Mouse (Mus musculus) myocyte (in vitro differentiated cells): ENCODE data around the gene Clcn3. TPM values are rescaled to one million over a fixed set of nuclear protein-coding genes. Genes with fewer than 3 reads are reported as not detected.

Experiments used
- H3K27me3 ChIP-seq: one replicate; pipeline ENCODE4 v1.6.1; 2011; ENCODE audit not compliant: control insufficient read depth, insufficient read depth, insufficient read length
- H3K36me3 ChIP-seq: one replicate; pipeline ENCODE4 v1.6.1; 2011; ENCODE audit not compliant: control insufficient read depth, insufficient read depth
- H3K4me2 ChIP-seq: one replicate; pipeline ENCODE4 v1.6.1; 2011; ENCODE audit warnings: low read depth, control low read depth
- H3K4me3 ChIP-seq: one replicate; pipeline ENCODE4 v1.5.1; 2011; ENCODE audit warnings: mild to moderate bottlenecking, control low read depth, moderate library complexity
- H3K79me2 ChIP-seq: one replicate; pipeline ENCODE4 v1.6.1; 2011; ENCODE audit not compliant: control insufficient read depth, insufficient read depth
- H3ac ChIP-seq: one replicate; pipeline ENCODE4 v1.6.1; 2011; ENCODE audit not compliant: control insufficient read depth, insufficient read length
- CEBPB ChIP-seq: IDR thresholded peaks from 2 replicates; pipeline ENCODE4 v1.6.1; 2011; ENCODE audit warnings: mild to moderate bottlenecking, moderate library complexity; ENCODE audit not compliant: poor library complexity, insufficient read depth, severe bottlenecking
- E2F4 ChIP-seq: IDR thresholded peaks from one replicate; pipeline ENCODE4 v1.6.1; 2011; ENCODE audit warnings: mild to moderate bottlenecking, control low read depth, moderate library complexity; ENCODE audit not compliant: insufficient read depth
- MAX ChIP-seq: IDR thresholded peaks from one replicate; pipeline ENCODE4 v1.6.1; 2011; ENCODE audit warnings: low read depth, mild to moderate bottlenecking, control low read depth
- MYOD1 ChIP-seq, 3 experiments: IDR thresholded peaks; one replicate each; pipeline ENCODE4 v1.6.1; 2011; ENCODE audit warnings: control low read depth in 2 of 3, low read depth in 2 of 3, mild to moderate bottlenecking in 2 of 3, moderate library complexity in 1 of 3; ENCODE audit not compliant: insufficient read length in 2 of 3, control insufficient read depth in 1 of 3
- MYOG ChIP-seq, 3 experiments: IDR thresholded peaks; one replicate each; pipeline ENCODE4 v1.6.1; 2011; ENCODE audit warnings: control low read depth in 2 of 3, low read depth in 2 of 3, mild to moderate bottlenecking in 2 of 3; ENCODE audit not compliant: insufficient read length in 2 of 3, control insufficient read depth in 1 of 3, insufficient read depth in 1 of 3
- POLR2A ChIP-seq: IDR thresholded peaks from one replicate; pipeline ENCODE4 v1.6.1; 2011; ENCODE audit warnings: low read depth, mild to moderate bottlenecking, control low read depth, moderate library complexity; ENCODE audit not compliant: insufficient read length
- POLR2AphosphoS2 ChIP-seq: IDR thresholded peaks from one replicate; pipeline ENCODE4 v1.6.1; 2011; ENCODE audit warnings: low read depth, control low read depth; ENCODE audit not compliant: insufficient read length
- REST ChIP-seq: IDR thresholded peaks from one replicate; pipeline ENCODE4 v1.6.1; 2011; ENCODE audit warnings: mild to moderate bottlenecking, control low read depth, moderate library complexity; ENCODE audit not compliant: insufficient read depth, insufficient read length
- SRF ChIP-seq: IDR thresholded peaks from one replicate; pipeline ENCODE4 v1.6.1; 2011; ENCODE audit warnings: low read depth; ENCODE audit not compliant: control insufficient read depth, insufficient read length
- TCF12 ChIP-seq: IDR thresholded peaks from one replicate; pipeline ENCODE4 v1.6.1; 2011; ENCODE audit warnings: mild to moderate bottlenecking, control low read depth; ENCODE audit not compliant: poor library complexity, insufficient read depth, severe bottlenecking
- TCF3 ChIP-seq: IDR thresholded peaks from one replicate; pipeline ENCODE4 v1.6.1; 2011; ENCODE audit warnings: low read depth, control low read depth; ENCODE audit not compliant: insufficient read length
- USF1 ChIP-seq: IDR thresholded peaks from one replicate; pipeline ENCODE4 v1.6.1; 2011; ENCODE audit warnings: low read depth, mild to moderate bottlenecking, control low read depth, moderate library complexity
- polyA plus RNA-seq: library from polyadenylated mRNA; unstranded; fragments of >200 nt; fragmentation: generic; extraction: Trizol; gene quantifications from one replicate; pipeline ENCODE4 v1.2.1, GENCODE M21; 2012; ENCODE audit warnings: missing spikeins

Gene Clcn3
- polyA plus RNA-seq, 1 experiment, result 6.8 TPM

DNA sequence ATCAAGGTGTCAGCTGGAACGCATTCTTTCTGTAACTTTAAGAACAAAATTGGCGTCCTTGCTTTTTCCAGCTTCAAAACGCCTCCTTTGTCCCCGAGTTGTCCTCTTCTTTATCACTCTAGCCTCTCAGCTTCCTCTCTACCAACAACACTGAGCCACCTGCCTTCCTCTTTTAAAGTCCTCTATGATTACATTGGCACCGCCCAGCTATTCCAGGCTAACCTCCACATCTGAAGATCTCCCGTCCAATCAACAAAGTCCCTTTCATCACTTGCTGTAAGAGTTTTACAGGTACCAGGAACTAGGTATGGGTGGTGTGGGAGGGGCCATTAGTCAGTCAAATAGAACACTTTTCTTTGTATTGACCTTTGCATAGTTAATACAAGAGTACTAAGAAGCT lies 17.8 kb downstream of the Clcn3 start:
- TF ChIP-seq POLR2A (no peak), POLR2AphosphoS2 (no peak), TCF12 (no peak)
- no peaks in the 10 kb centered on the region for H3K27me3 ChIP-seq
- no peak overlapping the region for H3K4me3 ChIP-seq
- H3K79me2 ChIP-seq, result peaks cover 16% of the 10 kb centered on the region
- H3K4me2 ChIP-seq, result no peak overlapping the region
- no peak overlapping the region for H3ac ChIP-seq
- H3K36me3 ChIP-seq, result no peaks in the 10 kb centered on the region

DNA sequence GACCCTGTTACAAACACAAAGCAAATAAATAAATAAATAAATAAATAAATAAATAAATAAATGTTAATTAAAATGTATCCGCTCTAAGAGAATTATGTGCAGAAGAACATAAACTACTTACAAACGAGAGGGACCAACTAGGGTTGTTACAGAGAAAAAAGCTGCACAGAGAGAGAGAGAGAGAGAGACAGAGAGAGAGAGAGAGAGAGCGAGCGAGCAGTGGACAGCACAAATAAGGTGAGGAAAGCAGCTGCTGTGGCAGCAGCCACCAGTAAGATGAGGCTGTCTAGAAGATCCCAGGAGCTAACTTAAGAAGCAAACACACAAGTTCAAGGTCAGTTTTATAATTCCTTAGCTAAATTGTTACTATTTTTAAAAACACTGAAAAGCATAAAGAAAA lies 18.6 kb downstream of the Clcn3 start:
- no peak overlapping the region for H3K4me2 ChIP-seq
- no peak overlapping the region for H3ac ChIP-seq
- H3K36me3 ChIP-seq, result no peaks in the 10 kb centered on the region
- H3K79me2 ChIP-seq, result peaks cover 18% of the 10 kb centered on the region
- TF ChIP-seq REST (no peak), MAX (no peak), MYOD1 (IDR thresholded peaks at IDR 0.05; ENCODE audit: control insufficient read depth in 1 of 3, insufficient read length in 2 of 3, low read depth in 2 of 3) (peak in 1 of 3 experiments; percentile 29), MYOG (IDR thresholded peaks at IDR 0.05; ENCODE audit: control insufficient read depth in 1 of 3, insufficient read depth in 1 of 3, insufficient read length in 2 of 3, low read depth in 2 of 3) (peak in 2 of 3 experiments; percentile 22 to 28), CEBPB (no peak), USF1 (no peak), POLR2AphosphoS2 (no peak), TCF3 (no peak), TCF12 (no peak), SRF (no peak)
- H3K27me3 ChIP-seq, result no peaks in the 10 kb centered on the region
- no peak overlapping the region for H3K4me3 ChIP-seq

DNA sequence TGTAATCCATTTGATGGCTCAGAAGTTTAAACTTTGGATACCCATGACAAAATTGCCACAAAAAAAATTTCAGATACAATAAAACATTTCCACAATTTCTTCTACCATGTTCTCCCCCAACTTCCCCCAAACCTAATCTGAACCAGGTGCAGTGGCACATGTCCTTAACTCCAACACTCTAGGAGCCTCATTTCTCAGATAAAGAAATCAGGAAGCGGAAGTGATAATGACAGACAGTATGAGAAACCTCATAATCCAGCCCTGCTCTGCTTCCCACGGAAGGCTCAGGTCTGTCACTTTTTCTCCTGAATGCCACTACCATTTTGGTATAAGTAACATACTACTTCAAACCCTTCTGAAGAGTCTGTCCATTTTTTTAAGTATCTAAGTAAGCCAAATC lies 19.2 kb downstream of the Clcn3 start:
- Histone ChIP-seq H3ac (no peak overlapping the region), H3K4me3 (no peak overlapping the region), H3K27me3 (no peaks in the 10 kb centered on the region), H3K79me2 (peaks cover 24% of the 10 kb centered on the region), H3K4me2 (no peak overlapping the region), H3K36me3 (no peaks in the 10 kb centered on the region)
- TF ChIP-seq USF1, result no peak
- TF ChIP-seq E2F4, result no peak
- TF ChIP-seq POLR2A, result no peak
- no peak for TF ChIP-seq TCF12
- no peak for TF ChIP-seq SRF
- TF ChIP-seq MAX, result no peak
- no peak for TF ChIP-seq CEBPB

DNA sequence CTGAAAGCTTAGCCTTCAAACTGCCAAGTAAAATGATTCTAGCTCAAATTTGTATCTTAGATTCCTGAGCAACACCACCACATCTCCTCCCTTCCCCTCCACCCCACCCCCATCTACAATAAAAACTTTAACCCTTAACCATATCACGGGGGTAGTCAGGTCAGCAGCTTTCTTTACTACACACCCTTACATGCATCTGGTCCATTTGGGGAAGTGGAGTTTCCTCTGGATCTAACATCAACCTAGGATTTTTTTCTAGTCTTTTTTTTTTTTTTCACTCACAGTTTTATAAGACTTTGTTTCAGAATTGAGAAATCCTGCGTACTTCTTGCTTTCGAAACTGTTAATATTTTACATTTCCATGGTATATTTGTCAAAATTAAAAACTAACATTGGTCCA lies 20.3 kb downstream of the Clcn3 start:
- no peak for TF ChIP-seq MYOD1 (IDR thresholded peaks at IDR 0.05; ENCODE audit: control insufficient read depth in 1 of 3, insufficient read length in 2 of 3, low read depth in 2 of 3)

DNA sequence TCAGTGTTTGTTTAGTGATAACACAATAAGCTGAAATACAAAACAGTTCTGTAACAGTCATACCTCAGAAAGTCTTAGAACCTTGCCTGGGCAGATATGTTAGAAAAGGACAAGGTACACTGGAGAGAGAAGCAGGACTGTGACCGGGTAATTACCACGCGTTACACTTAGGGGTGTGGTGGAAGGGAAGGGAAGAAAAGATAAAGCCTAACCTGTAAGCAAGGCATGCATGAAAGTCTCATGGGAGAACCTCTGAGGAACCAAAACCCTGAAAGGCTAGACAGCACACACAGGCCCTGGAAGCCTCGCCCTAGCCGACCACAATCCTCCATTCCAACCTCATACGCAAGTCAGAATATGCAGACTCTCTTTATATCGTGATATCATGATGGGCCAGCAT lies 26.3 kb downstream of the Clcn3 start:
- Histone ChIP-seq H3K36me3 (no peaks in the 10 kb centered on the region), H3K79me2 (peaks cover 59% of the 10 kb centered on the region), H3K27me3 (no peaks in the 10 kb centered on the region), H3K4me2 (peak overlapping the region; percentile 47), H3K4me3 (no peak overlapping the region), H3ac (no peak overlapping the region)
- no peak for TF ChIP-seq E2F4
- no peak for TF ChIP-seq POLR2AphosphoS2
- no peak for TF ChIP-seq TCF12
- no peak for TF ChIP-seq POLR2A
- TF ChIP-seq TCF3, result no peak
- TF ChIP-seq MAX, result no peak
- no peak for TF ChIP-seq USF1
- no peak for TF ChIP-seq CEBPB
- TF ChIP-seq REST, result no peak
- TF ChIP-seq MYOD1 (IDR thresholded peaks at IDR 0.05; ENCODE audit: control insufficient read depth in 1 of 3, insufficient read length in 2 of 3, low read depth in 2 of 3), result no peak
- TF ChIP-seq MYOG (IDR thresholded peaks at IDR 0.05; ENCODE audit: control insufficient read depth in 1 of 3, insufficient read depth in 1 of 3, insufficient read length in 2 of 3, low read depth in 2 of 3), result no peak
- no peak for TF ChIP-seq SRF

More for the DNA sequence above, 20.3 kb downstream of the Clcn3 start:
- no peak overlapping the region for H3ac ChIP-seq
- no peak overlapping the region for H3K4me2 ChIP-seq
- no peak overlapping the region for H3K4me3 ChIP-seq
- no peaks in the 10 kb centered on the region for H3K36me3 ChIP-seq
- peaks cover 30% of the 10 kb centered on the region for H3K79me2 ChIP-seq
- no peaks in the 10 kb centered on the region for H3K27me3 ChIP-seq
